Mouse (Mus musculus): ENCODE data around the gene Cluh. TPM values are rescaled to one million over a fixed set of nuclear protein-coding genes. Genes with fewer than 3 reads are reported as not detected.

Gene Cluh
- total and polyA plus RNA-seq, 3 experiments = 63.1 to 151 (median 86.4) TPM

GRCm38 (mm10) chr11:74619201-74619955, 29.9 kb upstream of the Cluh start, which contains the start of gene Ccdc92b:
Gene Ccdc92b, plus strand, starts transcription at chr11:74619605.
- H3K4me2 ChIP-seq (ENCODE audit: insufficient read depth, low read depth, poor library complexity, severe bottlenecking) = peak within 1 kb of the TSS; percentile 77
- H3K9ac ChIP-seq (ENCODE audit: insufficient read depth, low read depth) = no peak within 1 kb of the TSS
- in situ Hi-C loops (cut with MboI; ENCODE audit: low pct_ligation_motif_present, low pct_unique_long_range_greater_than_20kb, low sequenced_read_pairs) = no loop called here
- H3K79me2 ChIP-seq (replicated peaks; ENCODE audit: control insufficient read depth, extremely low read depth, insufficient read depth, poor library complexity, severe bottlenecking) = no peaks in the 10 kb centered on the region
- DNase-seq (ENCODE audit: extremely low read depth) = peak; percentile 49
- peaks cover 4% of the 10 kb centered on the region for H3K9me3 ChIP-seq (replicated peaks; ENCODE audit: low read length)
- dilution Hi-C loops (cut with MboI; ENCODE audit: extremely low pct_ligation_motif_present, extremely low pct_unique_long_range_greater_than_20kb, low sequenced_read_pairs) = no loop called here
- TF ChIP-seq ZKSCAN1 (IDR thresholded peaks at IDR 0.05; ENCODE audit: borderline replicate concordance, low read depth, low read length) (no peak), SIN3A (IDR thresholded peaks at IDR 0.05; ENCODE audit: low read length) (peak; percentile 80), TBP (conservative IDR thresholded peaks at IDR 0.05; ENCODE audit: low read depth, low read length) (no peak), MXI1 (IDR thresholded peaks at IDR 0.05; ENCODE audit: low read depth, low read length) (0 out of 2 replicates have a peak, but pooled peaks have one; percentile 36), SMC3 (IDR thresholded peaks at IDR 0.05; ENCODE audit: low read depth, low read length) (no peak), UBTF (IDR thresholded peaks at IDR 0.05; ENCODE audit: low read depth, low read length) (0 out of 2 replicates have a peak, but pooled peaks have one; percentile 48), POLR2A (IDR thresholded peaks at IDR 0.05; ENCODE audit: low read depth, low read length) (no peak)
- no peak within 1 kb of the TSS for H3K4me3 ChIP-seq (replicated peaks in 1 of 3; ENCODE audit: low read depth in 2 of 3, low read length in 2 of 3, poor library complexity in 1 of 3)
- no peaks in the 10 kb centered on the region for H3K36me3 ChIP-seq (replicated peaks in 1 of 2; ENCODE audit: control insufficient read depth in 1 of 2, insufficient read depth in 1 of 2, low read length in 1 of 2)
- H3K27me3 ChIP-seq (replicated peaks) = peaks cover 86% of the 10 kb centered on the region
- no peak within 1 kb of the TSS for H3K27ac ChIP-seq (ENCODE audit: insufficient read depth, low read depth)
- H3K4me1 ChIP-seq (ENCODE audit: control insufficient read depth in 1 of 2, insufficient read depth in 2 of 2) = no peaks in the 10 kb centered on the region

GRCm38 (mm10) chr11:74619956-74620300, 29.4 kb upstream of the Cluh start:
- Histone ChIP-seq H3K79me2 (replicated peaks; ENCODE audit: control insufficient read depth, extremely low read depth, insufficient read depth, poor library complexity, severe bottlenecking) (no peaks in the 10 kb centered on the region), H3K4me3 (replicated peaks in 1 of 3; ENCODE audit: low read depth in 2 of 3, low read length in 2 of 3, poor library complexity in 1 of 3) (no peak overlapping the region), H3K4me2 (ENCODE audit: insufficient read depth, low read depth, poor library complexity, severe bottlenecking) (no peak overlapping the region), H3K27ac (ENCODE audit: insufficient read depth, low read depth) (no peak overlapping the region), H3K27me3 (replicated peaks) (peaks cover 86% of the 10 kb centered on the region), H3K36me3 (replicated peaks in 1 of 2; ENCODE audit: control insufficient read depth in 1 of 2, insufficient read depth in 1 of 2, low read length in 1 of 2) (no peaks in the 10 kb centered on the region), H3K4me1 (ENCODE audit: control insufficient read depth in 1 of 2, insufficient read depth in 2 of 2) (no peaks in the 10 kb centered on the region), H3K9me3 (replicated peaks; ENCODE audit: low read length) (peaks cover 4% of the 10 kb centered on the region), H3K9ac (ENCODE audit: insufficient read depth, low read depth) (no peak overlapping the region)
- dilution Hi-C loops (cut with MboI; ENCODE audit: extremely low pct_ligation_motif_present, extremely low pct_unique_long_range_greater_than_20kb, low sequenced_read_pairs) (no loop called here), in situ Hi-C loops (cut with MboI; ENCODE audit: low pct_ligation_motif_present, low pct_unique_long_range_greater_than_20kb, low sequenced_read_pairs) (no loop called here)
- DNase-seq (ENCODE audit: extremely low read depth) = no peak
- TF ChIP-seq TBP (conservative IDR thresholded peaks at IDR 0.05; ENCODE audit: low read depth, low read length) (no peak), USF1 (IDR thresholded peaks at IDR 0.05; ENCODE audit: low read depth, low read length) (no peak), ZKSCAN1 (IDR thresholded peaks at IDR 0.05; ENCODE audit: borderline replicate concordance, low read depth, low read length) (no peak), SMC3 (IDR thresholded peaks at IDR 0.05; ENCODE audit: low read depth, low read length) (no peak), RAD21 (IDR thresholded peaks at IDR 0.05; ENCODE audit: low read depth, low read length) (no peak), SIN3A (IDR thresholded peaks at IDR 0.05; ENCODE audit: low read length) (no peak), MEF2A (IDR thresholded peaks at IDR 0.05; ENCODE audit: borderline replicate concordance, low read depth, low read length) (no peak), CHD1 (IDR thresholded peaks at IDR 0.05; ENCODE audit: low read depth, low read length) (no peak), KAT2A (IDR thresholded peaks at IDR 0.05; ENCODE audit: insufficient replicate concordance, low read length) (no peak), TCF12 (IDR thresholded peaks at IDR 0.05; ENCODE audit: low read depth, low read length) (no peak), JUND (conservative IDR thresholded peaks at IDR 0.05; ENCODE audit: low read depth, low read length) (no peak), MAFK (IDR thresholded peaks at IDR 0.05; ENCODE audit: insufficient replicate concordance, low read length) (no peak)

Data from CH12.LX (cell line).